Mouse (Mus musculus) erythroblast, embryonic 14.5 days (primary cell): ENCODE data around the gene Pomc. TPM values are rescaled to one million over a fixed set of nuclear protein-coding genes. Genes with fewer than 3 reads are reported as not detected.
"Not testable (repeated sequence)": the region's sequence is repeated elsewhere in the genome, so short reads cannot be mapped to it uniquely, and the experiment has no call there.

Experiments used
- H3K27me3 ChIP-seq: 2 replicates; pipeline ENCODE4 v1.6.1; 2012; ENCODE audit warnings: inconsistent platforms; ENCODE audit not compliant: control insufficient read depth
- H3K36me3 ChIP-seq: 2 replicates; pipeline ENCODE4 v1.6.1; 2012; ENCODE audit warnings: mild to moderate bottlenecking, inconsistent platforms; ENCODE audit not compliant: control insufficient read depth
- H3K4me1 ChIP-seq: 2 replicates; pipeline ENCODE4 v1.6.1; 2012; ENCODE audit warnings: inconsistent platforms; ENCODE audit not compliant: control insufficient read depth
- H3K4me3 ChIP-seq: replicated peaks from 2 replicates; pipeline ENCODE3; 2012; ENCODE audit warnings: moderate library complexity, mild to moderate bottlenecking, inconsistent platforms
- H3K9me3 ChIP-seq: 2 replicates; pipeline ENCODE4 v1.6.1; 2012; ENCODE audit warnings: low read length, inconsistent platforms, mixed read lengths; ENCODE audit not compliant: control insufficient read depth
- GATA1 ChIP-seq: IDR thresholded peaks from 2 replicates; pipeline ENCODE4 v1.6.1; 2012; ENCODE audit warnings: low read length, inconsistent platforms, mixed read lengths
- TAL1 ChIP-seq: IDR thresholded peaks from 3 replicates; pipeline ENCODE4 v1.6.1; 2012; ENCODE audit warnings: low read length, inconsistent platforms, mixed read lengths
- polyA plus RNA-seq: library from polyadenylated mRNA; stranded (reverse); fragments of >175 nt; gene quantifications from 2 replicates; pipeline ENCODE4 v1.2.3, GENCODE M21; 2012

Gene Pomc
- polyA plus RNA-seq, 1 experiment = not detected

DNA sequence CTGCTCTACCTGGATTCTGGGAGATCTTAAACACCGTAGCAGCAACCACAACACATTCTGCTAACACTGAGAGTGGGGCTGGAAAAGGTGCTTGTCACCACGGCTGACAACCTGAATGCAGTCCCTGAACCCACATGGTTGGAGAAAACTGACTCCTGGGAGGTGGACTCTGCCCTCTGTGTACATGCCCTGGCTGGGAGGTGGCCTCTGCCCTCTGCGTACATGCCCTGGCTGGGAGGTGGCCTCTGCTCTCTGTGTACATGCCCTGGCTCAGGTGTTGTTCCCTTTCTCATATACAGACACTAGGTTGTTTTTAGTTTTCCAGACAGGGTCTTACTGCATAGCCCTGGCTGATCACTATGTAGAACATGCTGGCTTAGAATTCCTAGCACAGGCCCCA is 35.3 kb upstream of the Pomc start:
- no peaks in the 10 kb centered on the region for H3K9me3 ChIP-seq
- H3K4me1 ChIP-seq = no peaks in the 10 kb centered on the region
- no peak overlapping the region for H3K4me3 ChIP-seq
- no peak for TF ChIP-seq GATA1
- TF ChIP-seq TAL1 = no peak
- H3K27me3 ChIP-seq = no peaks in the 10 kb centered on the region
- no peaks in the 10 kb centered on the region for H3K36me3 ChIP-seq

DNA sequence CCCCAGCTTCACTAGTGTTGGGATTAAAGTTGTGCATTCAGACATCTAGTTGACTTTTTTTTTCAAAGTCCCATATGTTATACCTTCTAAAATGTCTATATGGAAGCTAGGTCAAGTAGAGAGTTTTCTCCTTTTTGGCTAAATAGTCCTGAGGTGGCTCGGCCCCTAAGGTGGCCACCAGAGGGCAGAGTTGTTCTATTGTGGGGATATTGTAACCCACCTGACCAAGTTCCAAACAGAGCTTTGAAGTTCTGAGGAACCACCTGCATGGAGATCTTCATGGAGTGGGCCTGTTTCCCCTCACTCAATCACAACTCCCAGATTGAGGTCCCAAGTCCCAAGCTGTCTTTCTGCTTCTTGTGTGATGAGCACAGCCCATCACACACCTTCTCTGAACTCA is 28.6 kb upstream of the Pomc start:
- no peak for TF ChIP-seq GATA1
- Histone ChIP-seq H3K27me3 (no peaks in the 10 kb centered on the region), H3K36me3 (no peaks in the 10 kb centered on the region), H3K9me3 (no peaks in the 10 kb centered on the region), H3K4me3 (no peak overlapping the region), H3K4me1 (no peaks in the 10 kb centered on the region)

DNA sequence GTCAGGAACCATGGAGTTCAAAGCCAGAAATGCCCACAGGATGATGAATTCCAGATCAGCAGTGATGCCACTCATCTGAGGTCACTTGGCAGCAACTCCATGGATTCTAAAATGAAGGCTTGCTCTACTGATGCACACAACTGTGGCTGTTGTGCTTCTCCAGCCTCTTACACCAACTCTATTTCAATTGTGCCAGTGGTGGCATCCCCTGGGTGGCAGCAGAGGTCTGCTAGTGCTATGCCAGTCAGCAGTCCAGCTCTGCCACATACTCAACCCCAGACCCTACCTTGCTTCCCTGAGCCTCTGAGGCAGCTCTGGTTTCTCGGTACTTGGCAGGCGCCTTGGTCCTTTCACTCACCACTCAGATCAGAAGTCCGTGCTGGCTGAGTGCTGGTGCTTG is 25.9 kb upstream of the Pomc start:
- Histone ChIP-seq H3K36me3 (no peaks in the 10 kb centered on the region), H3K27me3 (no peaks in the 10 kb centered on the region), H3K4me1 (no peaks in the 10 kb centered on the region), H3K4me3 (no peak overlapping the region), H3K9me3 (no peaks in the 10 kb centered on the region)
- TF ChIP-seq TAL1 (no peak), GATA1 (no peak)

DNA sequence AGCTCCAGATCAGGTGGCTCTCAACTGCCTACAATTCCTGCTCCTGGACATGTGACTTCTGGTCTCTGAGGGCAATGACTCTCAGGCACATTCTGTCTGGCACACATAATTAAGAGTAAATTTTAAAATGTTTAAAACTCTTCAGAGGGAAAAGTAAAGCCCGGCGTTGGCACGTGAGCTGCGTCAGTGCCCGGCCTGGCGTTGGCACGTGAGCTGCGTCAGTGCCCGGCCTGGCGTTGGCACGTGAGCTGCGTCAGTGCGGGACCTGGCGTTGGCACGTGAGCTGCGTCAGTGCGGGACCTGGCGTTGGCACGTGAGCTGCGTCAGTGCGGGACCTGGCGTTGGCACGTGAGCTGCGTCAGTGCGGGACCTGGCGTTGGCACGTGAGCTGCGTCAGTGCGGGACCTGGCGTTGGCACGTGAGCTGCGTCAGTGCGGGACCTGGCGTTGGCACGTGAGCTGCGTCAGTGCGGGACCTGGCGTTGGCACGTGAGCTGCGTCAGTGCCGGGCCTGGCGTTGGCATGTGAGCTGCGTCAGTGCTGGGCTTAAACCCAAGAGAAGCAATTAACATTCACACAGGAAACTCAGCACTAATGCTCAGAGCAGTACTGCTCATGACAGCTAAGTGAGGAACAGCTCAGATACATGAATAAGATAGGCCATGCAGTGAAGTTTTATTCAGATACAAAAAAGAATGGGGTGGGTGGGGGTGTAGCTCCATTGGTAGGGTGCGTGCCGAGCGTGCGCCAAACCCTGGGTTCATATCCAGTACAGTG is 24.5 kb upstream of the Pomc start:
- not testable (repeated sequence) for H3K9me3 ChIP-seq, H3K4me1 ChIP-seq, H3K4me3 ChIP-seq, H3K36me3 ChIP-seq, H3K27me3 ChIP-seq

DNA sequence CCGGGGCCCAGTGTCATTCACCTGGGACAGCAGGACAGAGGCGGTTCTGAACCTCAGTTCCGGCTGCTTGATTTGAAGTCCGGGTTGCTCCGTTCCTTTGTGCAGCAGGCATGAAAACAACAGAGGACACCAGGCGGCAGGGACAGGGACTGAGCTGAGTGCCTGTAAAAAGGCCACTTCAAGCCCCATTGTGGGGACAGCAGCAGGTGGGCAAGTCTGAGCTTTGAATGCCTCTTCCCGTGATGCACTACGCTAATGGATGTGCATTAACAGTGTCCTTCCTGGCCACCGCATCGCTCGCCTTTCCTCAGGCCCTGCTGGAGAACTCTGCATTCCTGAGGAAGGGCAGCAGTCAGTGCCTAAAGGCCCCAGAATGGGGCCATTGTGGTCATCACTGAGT is 12.7 kb upstream of the Pomc start:
- TF ChIP-seq GATA1 (no peak), TAL1 (no peak)
- H3K4me3 ChIP-seq = no peak overlapping the region
- no peaks in the 10 kb centered on the region for H3K27me3 ChIP-seq
- no peaks in the 10 kb centered on the region for H3K4me1 ChIP-seq
- H3K9me3 ChIP-seq = no peaks in the 10 kb centered on the region
- no peaks in the 10 kb centered on the region for H3K36me3 ChIP-seq

DNA sequence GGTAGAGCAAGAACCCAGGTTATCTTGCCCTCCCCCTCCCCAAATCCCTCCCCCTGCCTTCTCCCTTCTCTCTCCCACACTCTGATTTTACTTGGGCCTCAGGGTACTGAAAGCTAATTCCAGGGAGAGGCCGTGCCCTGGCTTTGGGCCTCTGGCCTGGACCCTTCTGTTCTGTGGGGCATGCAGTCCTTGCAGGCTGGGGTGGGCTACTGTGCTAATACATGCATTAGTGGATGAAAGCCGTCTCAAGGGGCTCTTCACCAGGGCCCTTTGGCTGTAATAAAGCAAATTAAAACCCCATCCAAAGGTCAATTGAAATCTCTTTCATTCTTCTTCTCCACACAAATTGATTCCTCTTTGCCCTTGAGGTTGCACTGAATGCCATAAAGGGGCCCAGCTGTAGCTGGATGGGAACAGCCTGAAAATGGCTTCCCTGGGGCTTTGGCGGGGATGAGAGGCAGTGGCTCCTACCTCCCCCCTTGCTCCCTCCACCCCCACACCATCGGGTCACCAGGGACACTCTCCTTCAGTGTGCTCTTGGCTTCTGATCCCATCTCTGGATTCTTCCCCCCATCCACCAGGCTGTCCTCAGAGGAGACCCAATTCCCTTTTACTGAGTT is 10.2 kb upstream of the Pomc start:
- TF ChIP-seq GATA1 = no peak
- TF ChIP-seq TAL1 = no peak
- H3K4me3 ChIP-seq = no peak overlapping the region
- no peaks in the 10 kb centered on the region for H3K4me1 ChIP-seq
- H3K9me3 ChIP-seq = no peaks in the 10 kb centered on the region
- no peaks in the 10 kb centered on the region for H3K36me3 ChIP-seq
- H3K27me3 ChIP-seq = no peaks in the 10 kb centered on the region

DNA sequence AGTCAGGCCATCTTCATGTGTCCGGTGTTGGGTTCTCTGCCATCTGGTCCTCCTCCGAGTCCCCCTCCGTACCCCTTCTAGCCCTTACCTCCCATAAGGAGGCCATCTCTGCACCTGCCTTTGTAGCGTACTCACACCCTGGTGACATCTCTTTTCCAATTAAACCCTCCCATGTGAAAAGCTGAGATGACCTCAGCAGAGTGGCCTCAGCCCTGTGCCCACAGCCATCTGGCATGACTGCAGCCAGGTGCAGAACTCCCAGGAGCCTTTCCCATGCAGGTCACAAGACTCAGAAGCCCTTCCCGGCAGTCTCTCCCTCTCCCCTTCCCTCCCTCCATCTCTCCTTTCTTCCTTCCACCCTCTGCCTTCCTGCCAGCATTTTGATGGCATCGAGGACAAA is 7.2 kb upstream of the Pomc start:
- no peaks in the 10 kb centered on the region for H3K36me3 ChIP-seq
- no peaks in the 10 kb centered on the region for H3K9me3 ChIP-seq
- TF ChIP-seq GATA1 = no peak
- no peak for TF ChIP-seq TAL1
- no peaks in the 10 kb centered on the region for H3K4me1 ChIP-seq
- no peak overlapping the region for H3K4me3 ChIP-seq
- no peaks in the 10 kb centered on the region for H3K27me3 ChIP-seq

DNA sequence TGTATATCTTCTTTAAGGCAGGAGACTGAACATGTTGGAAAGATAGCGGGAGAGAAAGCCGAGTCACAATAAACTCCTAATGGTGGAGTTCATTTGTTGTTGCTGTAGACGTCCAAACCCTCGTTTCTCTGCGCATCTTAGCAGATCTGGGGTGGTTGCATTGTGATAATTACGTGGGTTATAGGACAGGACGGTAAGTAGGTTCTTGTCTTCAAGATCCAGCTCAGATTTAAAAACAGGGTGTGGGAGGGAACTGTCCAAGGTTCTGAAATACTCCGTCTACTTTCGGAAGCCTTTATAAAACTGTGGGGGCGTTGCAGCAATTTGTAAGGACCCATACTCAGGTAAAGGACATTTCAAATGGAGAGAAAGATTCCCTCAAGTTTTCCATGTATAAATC is 620 bp downstream of the Pomc start:
- Histone ChIP-seq H3K4me1 (peaks cover 9% of the 10 kb centered on the region), H3K9me3 (no peaks in the 10 kb centered on the region), H3K27me3 (peaks cover 13% of the 10 kb centered on the region), H3K36me3 (no peaks in the 10 kb centered on the region), H3K4me3 (no peak overlapping the region)
- no peak for TF ChIP-seq TAL1
- no peak for TF ChIP-seq GATA1

DNA sequence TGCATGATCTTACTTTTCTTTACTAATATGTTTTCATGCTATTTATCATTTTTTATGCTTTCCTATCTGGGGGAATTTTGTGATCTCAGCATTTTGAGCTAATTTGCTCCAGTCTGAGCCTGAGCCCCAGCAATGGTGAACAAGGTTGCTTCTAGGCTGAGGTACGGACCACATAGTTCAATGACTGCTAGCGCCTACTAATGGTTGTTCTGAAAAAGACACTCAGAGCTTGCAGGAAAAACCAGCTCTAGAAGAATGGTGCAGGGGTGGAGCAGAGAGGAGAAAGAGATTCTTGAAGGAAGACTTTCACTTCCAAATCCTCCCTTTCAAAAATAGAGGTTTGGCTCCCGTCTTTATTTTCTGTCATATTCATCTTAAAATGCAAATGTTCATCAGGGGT is 1.6 kb downstream of the Pomc start:
- Histone ChIP-seq H3K9me3 (no peaks in the 10 kb centered on the region), H3K4me1 (peaks cover 9% of the 10 kb centered on the region), H3K27me3 (peaks cover 13% of the 10 kb centered on the region), H3K4me3 (no peak overlapping the region), H3K36me3 (no peaks in the 10 kb centered on the region)
- TF ChIP-seq TAL1 = no peak
- TF ChIP-seq GATA1 = no peak
